Mouse (Mus musculus) macrophage (primary cell): ENCODE results near the gene Gm7980. TPM values are rescaled to one million over a fixed set of nuclear protein-coding genes. Genes with fewer than 3 reads are reported as not detected.
"Not testable (repeated sequence)": the region's sequence is repeated elsewhere in the genome, so short reads cannot be mapped to it uniquely, and the experiment has no call there.

Experiments
- H3K27ac ChIP-seq: fragments of 350-480 bp; formaldehyde crosslinking; 2 replicates; pipeline ENCODE4 v1.9.0; 2021
- H3K36me3 ChIP-seq: fragments of 350-480 bp; formaldehyde crosslinking; 2 replicates; pipeline ENCODE4 v1.9.0; 2021; ENCODE audit errors: inconsistent target
- H3K4me3 ChIP-seq: fragments of 350-480 bp; formaldehyde crosslinking; 2 replicates; pipeline ENCODE4 v1.9.0; 2021; ENCODE audit errors: inconsistent target
- H3K79me2 ChIP-seq: fragments of 350-480 bp; formaldehyde crosslinking; 2 replicates; pipeline ENCODE4 v1.9.0; 2021; ENCODE audit errors: inconsistent target
- WGBS: methylation state at CpG from one replicate; pipeline ENCODE4 v1.1.7; 2026; ENCODE audit warnings: inconsistent platforms; ENCODE audit not compliant: missing documents; 5-methylcytosine and 5-hydroxymethylcytosine counted together
- polyA plus RNA-seq: library from polyadenylated mRNA; stranded (reverse); fragments of 250-400 nt; gene quantifications from 3 replicates; pipeline ENCODE4 v1.2.4, GENCODE M21; 2018; ENCODE audit warnings: inconsistent platforms
- total RNA-seq, 78 experiments: library from RNA; depleted of rRNA; stranded (reverse); fragments of 250-400 nt; gene quantifications; 1 replicate in 9 of 78; 2 replicates in 24 of 78; 3 replicates in 43 of 78; 4 replicates in 2 of 78; pipeline ENCODE4 v1.2.4; 2018; ENCODE audit warnings: inconsistent platforms in 56 of 78

Gene Gm7980
- total RNA-seq (2018; cell fraction: chromatin; rRNA removed): not detected
- not detected for total RNA-seq (2018; cell fraction: cytosol; rRNA removed)
- total RNA-seq (2018; cell fraction: nucleus; rRNA removed): not detected
- polyA plus RNA-seq: not detected in 3 replicates

DNA sequence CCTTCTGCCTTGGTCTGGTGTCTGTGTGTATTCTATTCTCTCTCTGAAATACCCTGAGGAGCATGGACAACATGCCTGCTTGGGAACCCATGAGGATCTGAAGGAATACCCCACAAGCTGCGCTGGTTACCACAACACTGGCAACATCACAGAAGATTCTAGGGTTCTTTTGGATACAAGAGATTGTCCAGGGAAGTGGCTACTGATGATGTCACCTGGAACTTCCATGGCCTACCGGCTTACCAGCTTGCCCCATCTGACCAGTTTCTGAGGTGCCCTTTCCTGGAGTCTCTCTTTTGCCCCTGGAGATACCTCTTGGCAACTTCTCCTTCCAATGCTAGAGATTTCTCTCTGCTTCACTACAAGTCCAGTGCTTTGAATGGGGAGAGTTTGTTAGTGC is at the start of gene Gm7980:
Gene Gm7980, minus strand, starts transcription at position 101 of the 400 bp plus-strand sequence.
- WGBS: no CpG with 5 or more reads among the region's 2 CpGs
- H3K36me3 ChIP-seq, H3K79me2 ChIP-seq, H3K27ac ChIP-seq, H3K4me3 ChIP-seq: not testable (repeated sequence)

DNA sequence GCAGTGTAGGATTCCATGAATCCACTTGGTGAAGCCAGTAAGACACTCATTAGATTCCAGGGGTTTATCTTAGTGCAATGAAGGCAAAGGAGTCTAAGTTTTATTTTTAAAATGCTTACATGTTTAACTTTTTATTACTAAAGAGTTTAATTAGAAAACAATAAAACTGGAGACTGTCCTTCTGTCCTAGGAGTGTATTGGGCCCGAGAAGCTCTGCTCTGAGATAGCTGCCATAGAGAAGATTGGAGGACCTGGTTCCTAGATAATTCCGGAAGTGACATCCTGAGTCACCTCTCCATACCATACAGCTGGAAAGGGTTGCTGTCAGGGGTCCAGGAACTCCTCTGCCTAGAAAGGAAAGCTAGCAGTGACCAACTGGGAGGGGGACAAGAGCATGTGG is 36.6 kb upstream of the Gm7980 start, which contains the start of gene 1700024B05Rik:
Gene 1700024B05Rik, plus strand, starts transcription at position 301 of the 400 bp plus-strand sequence.
- H3K36me3 ChIP-seq, H3K4me3 ChIP-seq, H3K79me2 ChIP-seq, H3K27ac ChIP-seq: not testable (repeated sequence)
- no CpG with 5 or more reads among the region's 2 CpGs for WGBS

DNA sequence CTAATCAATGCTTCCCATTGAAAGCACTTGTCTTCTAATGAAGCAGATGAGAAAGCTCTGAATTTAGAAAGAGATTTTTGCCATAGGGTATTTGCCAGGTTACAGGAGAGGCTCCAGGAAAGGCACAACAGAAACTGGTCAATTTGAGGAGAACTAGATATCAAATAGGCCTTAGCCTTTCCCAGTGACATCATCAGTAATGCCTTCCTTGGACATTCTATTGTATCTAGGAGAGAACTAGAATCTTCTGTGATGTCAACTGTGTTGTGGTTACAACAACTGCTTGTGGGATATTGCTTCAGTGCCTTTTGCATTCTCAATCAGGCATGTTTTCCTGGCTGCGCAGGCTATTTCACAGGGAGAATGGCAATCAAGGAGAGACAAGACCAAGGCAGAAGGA is 17.6 kb upstream of the Gm7980 start, which contains the start of gene 1700049E17Rik1:
Gene 1700049E17Rik1, plus strand, starts transcription at position 301 of the 400 bp plus-strand sequence.
- no CpG with 5 or more reads among the region's 1 CpGs for WGBS

More for the DNA sequence above, 17.6 kb upstream of the Gm7980 start, which contains the start of gene 1700049E17Rik1:
- not testable (repeated sequence) for H3K36me3 ChIP-seq, H3K27ac ChIP-seq, H3K79me2 ChIP-seq, H3K4me3 ChIP-seq

Other genes starting within 250 kb of the Gm7980 start
- not detected in 3 replicates for gene Gm8068, start 205.4 kb downstream of the Gm7980 start, polyA plus RNA-seq
- not detected in 3 replicates for gene Gm7929, start 156.7 kb downstream of the Gm7980 start, polyA plus RNA-seq
- gene Gm47189, start 134.8 kb downstream of the Gm7980 start, polyA plus RNA-seq: not detected in 3 replicates
- gene 1700049E17Rik1, start 17.7 kb upstream of the Gm7980 start, polyA plus RNA-seq: not detected in 3 replicates
- not detected in 3 replicates for gene 1700024B05Rik, start 36.7 kb upstream of the Gm7980 start, polyA plus RNA-seq
- not detected in 3 replicates for gene Gm6401, start 60.6 kb upstream of the Gm7980 start, polyA plus RNA-seq
- gene Gm3543, start 76.0 kb upstream of the Gm7980 start, polyA plus RNA-seq: not detected in 3 replicates
- not detected in 3 replicates for gene Gm7951, start 210.1 kb upstream of the Gm7980 start, polyA plus RNA-seq